In the genomic region with DNA sequence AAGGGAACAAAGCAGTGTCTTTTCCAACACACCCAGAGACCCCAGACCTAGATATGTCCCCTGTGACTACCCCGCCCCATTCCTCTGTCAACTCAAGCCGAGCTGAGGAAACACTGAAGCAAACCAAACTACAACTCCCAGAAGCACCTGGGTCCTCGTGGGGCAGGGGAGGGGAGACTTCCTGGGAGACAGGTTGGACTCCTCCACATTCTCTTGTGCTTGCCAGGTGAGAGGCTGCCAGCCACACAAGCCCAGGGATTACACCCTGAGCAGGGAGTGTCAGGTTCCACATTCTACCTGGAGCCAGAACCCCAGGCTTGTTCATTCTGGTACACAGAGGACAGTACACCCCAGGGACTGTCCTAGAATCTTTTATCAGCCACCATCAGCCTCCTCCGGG, we compare ENCODE assay signal across 14 mouse cellular contexts. TPM values are rescaled to one million over a fixed set of nuclear protein-coding genes. Genes with fewer than 3 reads are reported as not detected.
DNase-seq lines count a peak whose midpoint lies in the region; TF ChIP-seq lines count a peak whose summit lies in the region.
"Had no signal": no experiment of that assay in that cellular context is flagged by ENCODE, and none has a peak within 500 bp of the region (broad histone marks: within the 10 kb centered on the region; RNA-seq: fewer than 3 reads in every experiment).

No protein-coding gene starts in this region.

- in situ Hi-C loops in ES-E14 (cut with MboI; ENCODE audit: low sequenced_read_pairs in 2 of 2, unreplicated experiment in 2 of 2) = no loop called here

- peak overlapping the region; percentile 34; the same call in 1 of the 2 replicates for H3K9ac ChIP-seq in ES-E14 (ENCODE audit: insufficient read depth, low read depth, low read length, poor library complexity, severe bottlenecking)

- H3K9me3 ChIP-seq in E14TG2a.4 (ENCODE audit: low read length) = no peaks in the 10 kb centered on the region
- H3K9me3 ChIP-seq in ES-E14 (ENCODE audit: control insufficient read depth, insufficient read depth, low read depth, low read length) = no peaks in the 10 kb centered on the region

- H3K4me1 ChIP-seq in E14TG2a.4 (replicated peaks; ENCODE audit: low read depth, low read length) (peaks cover 62% of the 10 kb centered on the region), ES-E14 (ENCODE audit: control insufficient read depth in 2 of 2, insufficient read depth in 2 of 2, low read length in 2 of 2, poor library complexity in 1 of 2) (peaks cover 2 to 13% of the 10 kb centered on the region in 2 experiments; a peak in 2 of 4 replicates)

- no peak overlapping the region for H3K27ac ChIP-seq in ES-E14 (ENCODE audit: insufficient read depth, low read depth, low read length, poor library complexity, severe bottlenecking)

- no peak for TF ChIP-seq CTCF in E14TG2a.4 (conservative IDR thresholded peaks at IDR 0.05; ENCODE audit: low read length)

- H3K36me3 ChIP-seq in E14TG2a.4 (ENCODE audit: insufficient read depth, low read length) = no peaks in the 10 kb centered on the region
- no peaks in the 10 kb centered on the region for H3K36me3 ChIP-seq in ES-E14 (ENCODE audit: control insufficient read depth, insufficient read depth, low read length, poor library complexity, severe bottlenecking)

- H3K4me3 ChIP-seq in E14TG2a.4 (replicated peaks; ENCODE audit: low read length) = peak overlapping the region; percentile 50
- H3K4me3 ChIP-seq in ES-E14 (ENCODE audit: insufficient read depth in 1 of 2, low read depth in 1 of 2, low read length in 2 of 2, poor library complexity in 1 of 2, severe bottlenecking in 1 of 2) = peak overlapping the region in 1 of 2 experiments; percentile 18; a peak in 1 of 4 replicates
- H3K4me3 ChIP-seq: megakaryocyte, embryonic 14.5 days had no signal

- peak; percentile 37 for DNase-seq in kidney, adult 11 months
- DNase-seq in kidney, postnatal 14 days = no peak
- no peak for DNase-seq in ES-E14 (ENCODE audit: low read depth, low spot score)
- peak; percentile 77 for DNase-seq in fat pad, adult 2 months (ENCODE audit: extremely low read depth, low read depth, low spot score)
- no peak for DNase-seq in thymus, postnatal 14 days
- no peak for DNase-seq in urinary bladder, adult 2 months (ENCODE audit: low spot score)
- DNase-seq: retina, postnatal 1 day had no signal

- H3K27me3 ChIP-seq in E14TG2a.4 (ENCODE audit: insufficient read depth, low read length) = peaks cover 16% of the 10 kb centered on the region

TF ChIP-seq in ES-E14, 5 proteins besides CTCF, POLR2A, EP300 and RAD21:
- TF ChIP-seq CHD2 (IDR thresholded peaks at IDR 0.05; ENCODE audit: low read depth, low read length) = no peak
- no peak for TF ChIP-seq MAFK (IDR thresholded peaks at IDR 0.05; ENCODE audit: insufficient read depth, low read depth, low read length)
- TF ChIP-seq HCFC1 (IDR thresholded peaks at IDR 0.05; ENCODE audit: borderline replicate concordance, insufficient read depth, low read length) = peak; percentile 86
- TF ChIP-seq ZC3H11A (IDR thresholded peaks at IDR 0.05; ENCODE audit: borderline replicate concordance, low read depth, low read length) = no peak
- TF ChIP-seq ZNF384 (IDR thresholded peaks at IDR 0.05; ENCODE audit: low read depth, low read length) = no peak

RNA-seq across cellular contexts. Expression of a gene that starts 2.8 kb away (rescaled TPM):
- 0.22 and 0.53 TPM in 2 replicates for total RNA-seq in ES-E14 (2012; rRNA removed)
- 0.06 TPM in 1 of 2 replicates, not detected in the other for polyA plus RNA-seq in urinary bladder, adult 2 months (2012; rRNA removed)
- total RNA-seq: adrenal gland, adult 18-20 months; heart, adult 18-20 months; layer of hippocampus, postnatal 14 days; MEL had no signal
- polyA plus RNA-seq: forebrain, embryonic 14.5 days had no signal

RNA-seq across cellular contexts. Expression of a gene that starts 2.9 kb away (rescaled TPM):
- 12.3 and 15.9 TPM in 2 replicates for total RNA-seq in ES-E14 (2012; rRNA removed)
- polyA plus RNA-seq in urinary bladder, adult 2 months (2012; rRNA removed) = 18.1 and 24.9 TPM in 2 replicates
- total RNA-seq: MEL had no signal

Comparison
In these comparisons a context has a peak if more than half of its experiments do, and no peak if none do; other contexts are left out.
1. DNase-seq: peak in kidney, adult 11 months (single experiment) and fat pad, adult 2 months (single experiment); none in kidney, postnatal 14 days (single experiment), ES-E14 (single experiment), thymus, postnatal 14 days (single experiment) and urinary bladder, adult 2 months (single experiment).